Mouse (Mus musculus) spleen, postnatal 14 days (tissue): ENCODE measurements at regions not wholly inside any gene's neighbourhood (a gene's known extent, or its start where the extent isn't known, plus 50 kb on each side); places are given as distances from the start of the nearest gene placed in this dataset.
A peak's percentile ranks its signal among the peaks of the same experiment; 100 is the strongest.

Experiments used
- DNase-seq, 2 experiments: peaks; one replicate each; pipeline ENCODE4 v3.0.0; 2021 to 2022; ENCODE audit warnings: low spot score in 2 of 2

- no peak for DNase-seq
Observed at GRCm38 (mm10) chr17:79497629-79498028, 114.0 kb upstream of the Rmdn2 start.

GRCm38 (mm10) chr17:79498321-79498720 is 113.3 kb upstream of the Rmdn2 start:
- DNase-seq = no peak

- no peak for DNase-seq
Observed at GRCm38 (mm10) chr17:79501031-79501474, 110.6 kb upstream of the Rmdn2 start.

GRCm38 (mm10) chr17:79501926-79502325 is 109.7 kb upstream of the Rmdn2 start:
- DNase-seq = no peak

- DNase-seq = no peak
Observed at GRCm38 (mm10) chr17:79503037-79503436, 108.6 kb upstream of the Rmdn2 start.

- DNase-seq = no peak
Observed at GRCm38 (mm10) chr17:79504209-79504608, 107.5 kb upstream of the Rmdn2 start.

GRCm38 (mm10) chr17:79505565-79505964 is 106.1 kb upstream of the Rmdn2 start:
- no peak for DNase-seq

GRCm38 (mm10) chr17:79509281-79509680 is 102.4 kb upstream of the Rmdn2 start:
- no peak for DNase-seq

- no peak for DNase-seq
Observed at GRCm38 (mm10) chr17:79509957-79510710, 101.5 kb upstream of the Rmdn2 start.

GRCm38 (mm10) chr17:79511218-79511617 is 100.4 kb upstream of the Rmdn2 start:
- no peak for DNase-seq

GRCm38 (mm10) chr17:79514076-79514475 is 97.6 kb upstream of the Rmdn2 start:
- no peak for DNase-seq

- DNase-seq = peak in 1 of 2 experiments; percentile 2
Observed at GRCm38 (mm10) chr17:79518185-79518584, 93.5 kb upstream of the Rmdn2 start.

GRCm38 (mm10) chr17:79518696-79519095 is 93.0 kb upstream of the Rmdn2 start:
- no peak for DNase-seq

- no peak for DNase-seq
Observed at GRCm38 (mm10) chr17:79519356-79519755, 92.3 kb upstream of the Rmdn2 start.

GRCm38 (mm10) chr17:79520283-79520682 is 91.4 kb upstream of the Rmdn2 start:
- DNase-seq = no peak

GRCm38 (mm10) chr17:79521691-79522090 is 90.0 kb upstream of the Rmdn2 start:
- DNase-seq = no peak

GRCm38 (mm10) chr17:79523230-79523629 is 88.4 kb upstream of the Rmdn2 start:
- no peak for DNase-seq

GRCm38 (mm10) chr17:79527391-79527790 is 84.3 kb upstream of the Rmdn2 start:
- no peak for DNase-seq

- DNase-seq = no peak
Observed at GRCm38 (mm10) chr17:79536549-79536948, 75.1 kb upstream of the Rmdn2 start.

GRCm38 (mm10) chr17:79538789-79539188 is 72.9 kb upstream of the Rmdn2 start:
- no peak for DNase-seq

- no peak for DNase-seq
Observed at GRCm38 (mm10) chr17:79540038-79540437, 71.6 kb upstream of the Rmdn2 start.

GRCm38 (mm10) chr17:79540511-79540910 is 71.2 kb upstream of the Rmdn2 start:
- no peak for DNase-seq

GRCm38 (mm10) chr17:79543907-79544522 is 67.6 kb upstream of the Rmdn2 start:
- DNase-seq = no peak
